Mouse (Mus musculus) T-cell, adult 2 months (primary cell): ENCODE results near the gene Asap2.

Source experiments
- DNase-seq: peaks from one replicate; pipeline ENCODE4 v3.0.0; 2022; ENCODE audit warnings: low spot score

Asap2 gene

DNA sequence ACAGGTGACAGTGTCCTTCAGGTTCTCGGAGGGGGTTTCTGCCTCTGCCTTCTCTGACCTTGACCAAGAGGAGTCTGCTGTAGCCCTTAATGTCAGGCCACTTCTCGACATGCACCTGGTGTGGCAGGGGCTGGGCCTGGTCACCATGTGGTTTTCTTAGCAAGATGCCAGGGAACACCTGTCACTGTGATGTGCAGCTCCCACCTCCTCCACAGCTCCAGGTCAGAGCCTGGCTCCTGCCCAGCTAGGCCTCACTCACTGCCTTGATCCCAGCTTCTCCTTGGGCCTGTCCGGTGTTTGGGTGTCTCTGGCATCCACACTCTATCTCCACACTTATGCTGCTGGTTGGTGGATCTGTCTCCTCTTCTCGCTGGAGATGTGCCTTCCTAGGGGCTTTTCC, 142.8 kb downstream of the Asap2 start:
- no peak for DNase-seq

DNA sequence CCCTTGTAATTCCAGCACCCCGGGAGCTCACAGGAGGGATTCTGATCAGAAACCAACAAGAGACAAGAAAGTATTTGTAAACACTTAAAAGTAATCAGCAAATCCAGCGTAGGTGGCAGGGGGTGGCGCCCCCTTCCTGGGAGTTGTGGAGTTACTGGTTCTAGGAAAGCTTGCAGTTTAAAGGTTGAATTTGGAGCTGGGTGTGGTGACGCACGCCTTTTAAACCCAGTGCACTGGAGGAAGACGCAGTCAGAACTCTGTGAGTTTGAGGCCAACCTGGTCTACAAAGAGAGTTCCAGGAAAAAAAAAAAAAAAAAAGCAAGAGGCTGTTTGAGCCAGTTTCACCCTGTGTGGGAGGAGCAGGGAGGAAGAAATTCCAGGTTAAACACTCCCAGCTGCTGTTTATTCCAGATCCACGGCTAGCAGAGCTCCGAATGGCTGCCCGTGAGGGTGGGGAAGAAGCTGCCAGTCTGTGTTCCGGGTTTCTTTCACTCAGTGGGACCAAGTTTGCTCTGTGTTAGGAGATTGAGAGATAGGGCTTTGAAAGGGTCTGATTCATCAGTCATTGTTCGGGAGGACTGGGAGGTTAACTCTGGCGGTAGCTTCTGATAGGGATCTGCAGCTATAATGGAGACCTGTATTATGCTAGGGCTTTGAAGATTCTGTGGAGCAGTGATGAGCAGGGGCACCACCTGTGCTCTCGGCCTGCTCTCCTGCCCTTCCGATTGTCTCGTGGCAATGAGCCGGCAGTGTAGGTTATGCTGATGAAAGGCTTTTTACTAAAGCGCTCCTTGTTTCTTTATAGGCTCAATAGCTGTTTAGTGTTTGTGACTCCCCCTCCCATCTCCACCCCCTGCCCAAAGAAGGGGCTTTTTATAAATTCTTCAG, 144.0 kb downstream of the Asap2 start:
- peak; percentile 11 for DNase-seq

DNA sequence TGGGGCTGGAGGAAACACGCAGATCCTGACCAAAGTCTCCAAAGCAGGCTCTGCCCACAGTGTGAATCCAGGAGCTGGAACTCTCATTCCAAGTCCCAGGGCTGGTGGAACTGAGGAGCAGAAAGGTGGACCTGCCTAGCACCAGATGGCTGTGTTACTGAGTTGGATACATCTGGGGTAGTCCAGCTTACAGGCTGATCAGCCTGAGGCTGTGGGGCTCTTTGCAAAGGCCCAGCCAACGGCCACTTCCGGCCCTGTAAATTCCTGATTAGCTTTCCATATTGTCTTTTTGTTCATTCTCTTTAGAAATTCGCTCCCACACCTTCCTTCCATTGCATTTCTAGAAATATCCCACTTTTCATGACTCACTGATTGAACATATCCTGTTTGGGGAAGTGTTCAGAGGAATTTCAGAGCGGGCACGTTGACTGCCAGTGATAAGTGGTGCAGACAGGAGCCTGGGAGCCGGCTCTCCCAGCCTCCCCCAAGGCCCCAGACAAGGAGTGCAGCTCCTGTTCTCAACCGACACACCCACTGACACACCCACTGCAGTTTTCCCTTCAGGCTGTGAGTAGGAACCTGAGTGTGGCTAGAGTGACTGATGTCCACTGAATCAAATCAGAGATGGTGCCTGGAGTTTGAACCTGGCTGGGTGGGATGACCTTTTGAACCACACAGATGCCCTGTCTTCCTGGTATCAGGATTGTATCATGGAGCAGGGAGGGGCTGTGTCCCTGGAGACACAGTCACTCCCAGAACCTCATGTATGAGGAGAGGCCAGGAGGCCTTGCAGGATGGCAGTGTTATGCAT, 145.6 kb downstream of the Asap2 start:
- no peak for DNase-seq

DNA sequence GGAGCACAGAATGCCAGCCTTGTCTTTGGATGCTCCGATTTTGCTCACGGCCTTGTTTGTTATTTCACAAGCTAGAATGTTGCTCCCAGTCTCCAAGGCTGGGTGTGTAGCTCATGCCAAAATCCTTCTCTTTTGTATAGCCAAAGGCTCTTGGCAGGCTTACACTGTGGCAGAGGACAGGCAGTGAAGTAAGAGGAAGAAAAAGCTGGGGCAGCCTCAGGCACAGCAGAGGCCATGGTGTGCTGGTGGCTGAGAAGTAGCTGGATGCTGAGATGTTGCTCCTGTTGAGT, 146.1 kb downstream of the Asap2 start:
- DNase-seq = no peak

DNA sequence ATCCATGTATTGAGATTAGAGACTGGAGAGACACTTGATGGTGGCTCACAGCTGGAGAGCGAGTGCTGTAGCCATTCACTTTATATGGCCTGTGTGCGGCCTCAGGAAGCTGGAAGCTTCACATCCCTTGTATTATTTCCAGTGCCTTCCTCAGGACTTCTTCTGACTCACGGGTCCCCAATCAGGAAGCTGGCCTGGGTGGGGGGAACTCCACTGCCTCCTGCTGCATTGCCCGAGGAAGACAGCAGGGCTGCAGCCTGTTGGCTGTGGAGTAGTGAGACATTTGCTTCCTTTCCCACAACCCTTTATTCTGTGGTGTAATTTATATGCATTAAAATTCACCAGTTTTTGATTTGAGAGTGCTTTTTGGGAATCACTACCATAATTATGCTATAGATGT, 149.3 kb downstream of the Asap2 start:
- no peak for DNase-seq

DNA sequence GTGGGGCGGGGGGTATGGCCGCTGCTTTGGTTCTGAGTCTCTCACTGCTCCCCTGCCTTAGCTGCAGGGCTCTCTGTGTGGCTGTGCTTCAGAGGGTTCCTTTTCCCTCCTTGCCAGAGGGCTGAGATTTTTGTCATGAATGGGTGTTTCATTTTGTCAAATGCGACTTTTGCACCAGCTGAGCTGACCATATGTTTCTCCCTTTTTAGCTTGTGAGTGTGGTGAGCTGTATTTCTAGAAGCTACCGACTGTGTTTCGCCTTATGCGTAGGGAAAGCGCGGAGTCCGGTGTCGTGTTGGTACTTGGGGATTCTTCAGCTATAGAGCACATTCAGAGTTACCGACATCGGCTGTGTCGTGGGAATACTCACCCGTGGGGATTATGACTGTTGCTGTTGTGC, 149.9 kb downstream of the Asap2 start:
- no peak for DNase-seq

DNA sequence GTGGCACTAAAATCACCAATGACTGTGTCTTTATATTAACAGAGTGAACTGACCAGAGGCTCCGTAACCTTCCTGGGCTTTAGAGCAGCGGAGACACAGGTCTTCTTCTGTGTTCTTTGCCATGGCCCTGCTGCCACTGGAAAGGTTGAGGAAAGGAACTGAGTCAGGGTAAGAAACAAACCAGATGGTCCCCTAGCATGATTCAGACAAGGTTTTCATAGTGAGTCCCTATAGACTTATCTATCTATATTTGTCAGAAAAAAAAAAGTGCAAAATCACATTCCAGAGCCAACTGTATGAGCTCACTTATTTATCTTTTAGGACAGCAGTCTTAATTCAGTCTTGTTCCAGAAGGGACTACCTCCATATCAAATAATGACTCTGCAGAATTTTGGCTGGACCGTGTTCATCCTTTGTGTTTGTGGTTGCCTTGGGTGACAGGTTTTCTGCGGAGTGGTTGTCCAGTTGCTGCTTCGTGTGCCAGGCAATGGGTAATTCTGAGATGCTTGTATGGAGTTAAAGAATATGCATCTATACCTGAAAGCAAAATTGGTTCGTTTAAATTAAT, 150.6 kb downstream of the Asap2 start:
- DNase-seq = no peak

DNA sequence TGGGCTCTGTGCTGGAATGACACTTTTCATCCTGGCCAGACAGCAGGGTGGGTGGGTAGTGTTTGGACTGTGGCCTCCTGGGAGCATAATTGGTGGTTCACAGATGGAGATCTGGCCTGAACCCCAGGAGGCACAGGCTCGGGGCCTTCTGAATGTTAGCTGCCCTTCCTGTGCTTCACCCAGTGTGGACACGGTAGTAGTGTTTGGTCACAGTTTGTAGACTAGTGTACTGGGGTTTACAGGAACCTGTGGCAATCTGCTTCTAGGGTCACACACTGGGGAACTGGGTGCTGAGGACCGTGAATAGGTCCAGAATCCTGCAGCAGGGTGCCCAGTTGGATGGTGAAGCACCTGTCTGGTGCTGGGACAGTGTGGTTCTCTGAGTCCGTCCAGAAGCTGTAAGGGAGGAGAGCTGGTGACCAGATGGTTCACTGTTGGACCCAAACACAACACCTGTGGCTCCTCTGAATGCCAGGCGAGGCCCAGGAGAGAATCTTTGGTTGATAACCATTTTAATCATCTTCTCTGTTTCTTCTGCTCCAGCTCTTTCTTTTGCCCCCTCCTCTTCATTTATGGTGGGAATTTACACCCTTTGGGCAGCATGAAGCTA, 151.5 kb downstream of the Asap2 start:
- DNase-seq = no peak

DNA sequence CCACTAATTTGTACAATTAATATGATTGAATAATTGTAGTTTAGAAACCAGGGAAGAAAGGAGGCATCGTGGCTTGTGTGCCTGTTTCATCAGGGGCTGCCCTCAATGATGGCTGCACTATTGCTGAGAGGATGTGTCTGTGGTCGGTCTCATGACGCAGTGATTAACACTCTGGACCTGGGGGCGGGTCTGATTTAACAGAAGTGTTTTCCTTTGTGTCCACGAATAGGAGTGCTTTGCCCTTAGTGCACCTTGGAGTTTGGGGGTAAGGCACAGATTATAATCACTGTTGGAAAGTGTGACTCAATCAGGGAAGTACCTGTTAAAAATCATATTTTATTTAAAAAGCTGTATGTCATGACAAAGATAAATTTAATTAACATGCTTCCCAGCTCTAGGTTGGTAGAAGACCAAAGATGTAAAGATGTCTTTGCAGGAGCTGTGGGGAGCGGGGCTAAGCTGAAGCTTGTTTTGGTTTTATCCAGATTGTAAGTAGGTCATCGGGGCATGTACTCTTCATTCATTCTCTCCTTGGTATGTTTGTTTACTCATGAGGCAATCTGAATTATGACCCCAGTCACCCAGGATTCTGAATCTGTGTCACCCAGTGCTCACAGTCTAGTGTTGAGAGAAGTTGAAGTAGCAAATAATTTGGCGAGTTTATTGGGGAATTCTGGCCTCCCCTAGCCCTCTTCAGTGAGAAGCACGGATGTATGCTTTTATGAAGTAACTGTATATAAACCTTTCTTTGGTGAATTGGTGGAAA, 152.4 kb downstream of the Asap2 start:
- DNase-seq = no peak

DNA sequence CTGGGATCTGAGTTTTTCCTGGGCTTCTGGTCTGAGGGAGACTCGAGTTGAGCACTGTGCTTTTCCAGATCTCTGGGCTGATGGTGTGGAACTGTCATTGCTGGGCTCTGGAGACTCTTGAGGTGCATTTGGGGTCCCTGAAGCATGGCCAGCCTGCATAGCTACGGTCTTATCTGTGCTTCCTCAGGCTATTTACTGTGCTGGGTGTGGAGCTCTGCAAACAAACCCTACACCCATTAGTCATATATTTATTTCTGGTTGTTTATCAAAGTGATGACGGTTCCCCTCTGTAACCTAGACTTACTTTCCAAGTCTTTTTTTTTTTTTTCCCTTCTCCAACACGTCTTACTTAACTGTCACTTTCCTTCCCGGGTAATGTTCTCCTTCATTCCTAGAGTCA, 154.3 kb downstream of the Asap2 start:
- no peak for DNase-seq

DNA sequence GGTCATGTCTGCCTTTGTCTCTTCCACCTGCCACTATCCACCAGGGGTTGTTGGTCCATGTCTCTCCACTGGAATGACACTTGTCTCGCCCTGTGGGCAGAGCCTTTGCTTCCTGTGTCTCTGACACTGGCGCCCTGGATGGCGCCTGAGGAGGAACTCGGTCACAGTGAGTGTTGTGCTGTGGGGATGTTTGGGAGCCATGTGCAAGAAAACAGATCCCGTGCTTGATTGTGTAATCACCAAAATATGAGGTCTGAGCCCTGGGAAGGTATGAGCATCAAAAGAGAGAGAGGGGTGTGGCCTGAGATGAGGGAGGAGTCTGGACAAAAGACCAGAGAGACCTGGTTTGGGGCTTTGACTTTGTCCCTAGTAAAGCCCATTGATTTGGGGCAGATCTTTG, 154.8 kb downstream of the Asap2 start:
- no peak for DNase-seq

DNA sequence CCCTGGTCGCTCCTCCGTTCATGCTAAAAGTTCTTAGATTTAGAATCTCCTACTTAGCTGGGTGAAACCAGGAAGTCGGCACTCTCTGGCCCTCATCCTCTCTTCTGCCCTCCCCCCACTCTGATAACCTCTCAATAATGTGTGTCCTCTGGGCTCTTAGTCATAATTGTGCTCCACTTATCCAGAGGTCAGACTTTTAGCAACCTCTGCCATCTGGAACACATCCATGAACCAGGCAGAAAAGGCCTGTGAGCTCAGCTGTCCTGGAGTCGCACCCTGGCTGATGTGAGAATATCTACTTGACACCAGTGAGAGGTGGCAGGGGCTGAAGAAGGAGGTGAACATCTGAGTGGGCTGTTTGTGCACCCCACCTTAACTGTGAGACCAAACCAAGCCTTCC, 156.6 kb downstream of the Asap2 start:
- no peak for DNase-seq

DNA sequence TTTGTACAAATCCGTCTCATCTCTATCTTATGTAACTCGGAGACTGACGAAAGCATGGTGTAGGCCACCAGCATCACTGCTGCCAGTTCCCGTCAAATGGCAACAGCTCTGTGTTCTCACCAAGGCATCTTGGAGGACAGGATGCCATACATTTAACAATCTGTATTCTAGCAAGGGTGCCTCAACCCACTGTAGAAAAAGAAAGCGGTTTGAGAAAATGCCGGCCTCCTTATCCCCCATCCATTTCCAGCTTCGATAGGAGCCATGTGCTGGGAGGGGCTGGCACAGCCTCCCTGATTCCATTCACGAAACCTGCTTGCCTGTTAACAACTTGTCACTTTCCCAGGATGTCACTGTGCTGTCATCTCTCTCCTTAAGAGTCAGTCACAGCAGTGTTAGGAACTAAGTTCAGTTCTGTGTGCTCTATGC, 163.0 kb downstream of the Asap2 start:
- DNase-seq = no peak

DNA sequence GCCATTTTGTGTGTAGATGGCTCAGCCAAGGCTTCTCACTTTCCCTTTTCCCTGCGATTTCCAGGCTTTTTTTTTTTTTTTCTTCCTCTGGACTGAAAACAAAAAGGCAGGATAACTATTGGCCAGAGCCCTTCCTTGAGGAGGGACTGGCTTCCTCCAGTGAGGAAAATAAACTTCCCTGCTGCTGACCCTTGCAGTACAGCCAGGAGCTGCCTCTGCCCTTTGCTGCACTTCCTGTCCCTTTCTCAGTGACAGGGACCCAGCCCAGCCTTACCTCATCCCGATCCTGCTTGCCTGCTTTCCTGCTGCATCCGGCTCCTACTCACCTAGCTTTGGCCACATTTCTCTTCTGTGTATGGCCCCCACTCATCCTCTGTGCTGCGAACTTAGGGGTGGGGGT, 164.8 kb downstream of the Asap2 start:
- no peak for DNase-seq

DNA sequence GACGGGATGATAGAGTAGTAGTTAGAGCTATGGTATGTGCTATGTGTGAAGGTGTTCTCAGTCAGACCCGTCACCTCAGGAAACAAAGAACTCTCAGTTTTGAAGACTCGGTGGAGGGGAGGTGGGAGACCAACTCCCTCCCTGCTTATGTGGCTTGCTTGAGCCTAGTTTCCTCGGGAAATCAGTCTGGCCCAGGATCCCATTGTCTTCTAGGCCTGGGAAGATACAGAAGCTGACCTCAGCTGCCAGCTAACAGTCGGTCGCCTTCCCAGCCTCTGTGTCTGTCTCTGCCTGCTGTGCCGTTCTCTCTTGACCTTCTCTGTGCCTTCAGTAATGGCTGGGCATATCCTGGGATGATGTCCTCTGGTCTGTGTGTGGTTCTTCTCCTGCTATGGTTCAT, 169.0 kb downstream of the Asap2 start:
- DNase-seq = no peak

DNA sequence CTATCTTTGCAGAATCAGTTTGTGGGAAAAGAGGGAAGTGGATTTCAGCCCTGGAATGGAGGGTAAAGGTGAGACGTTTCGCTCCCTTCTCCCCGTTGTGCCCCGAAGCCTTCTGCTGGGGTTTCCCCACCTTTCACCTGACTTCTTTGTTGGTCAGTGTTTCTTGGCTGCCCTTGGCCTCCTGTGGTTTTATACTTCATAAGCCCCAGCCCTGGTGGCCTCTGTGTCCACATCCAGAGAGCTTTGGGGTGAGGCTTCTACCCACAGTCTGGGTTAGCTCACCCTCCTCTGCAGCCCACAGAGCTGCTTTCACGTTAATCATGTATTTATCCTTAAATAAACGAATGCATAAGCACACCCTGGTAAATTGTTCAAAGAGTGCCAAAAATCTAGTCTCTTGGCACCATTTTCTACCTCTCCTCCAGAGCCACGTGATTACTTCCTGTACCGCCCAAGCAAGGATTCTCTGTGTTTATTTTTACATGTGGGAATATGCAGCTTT, 170.1 kb downstream of the Asap2 start:
- no peak for DNase-seq

DNA sequence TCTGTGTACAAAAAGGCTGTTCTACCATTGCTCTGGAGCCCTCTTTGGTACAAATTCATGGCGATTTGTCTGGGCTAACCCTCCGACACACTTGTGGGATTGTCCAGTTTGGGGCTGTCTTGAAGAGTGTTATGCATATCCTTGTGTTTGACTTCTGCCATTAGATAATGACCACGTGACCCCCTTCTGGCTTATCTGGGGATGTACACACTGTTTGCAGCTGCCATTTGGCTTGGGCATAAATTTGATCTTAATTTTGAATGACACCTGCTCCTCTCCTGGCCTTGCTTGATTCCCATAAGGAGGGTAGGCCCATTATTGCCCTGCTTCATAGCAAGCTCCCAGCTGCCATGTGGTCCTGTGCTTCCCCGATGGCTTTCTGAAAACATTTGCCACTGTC, 171.6 kb downstream of the Asap2 start:
- no peak for DNase-seq

DNA sequence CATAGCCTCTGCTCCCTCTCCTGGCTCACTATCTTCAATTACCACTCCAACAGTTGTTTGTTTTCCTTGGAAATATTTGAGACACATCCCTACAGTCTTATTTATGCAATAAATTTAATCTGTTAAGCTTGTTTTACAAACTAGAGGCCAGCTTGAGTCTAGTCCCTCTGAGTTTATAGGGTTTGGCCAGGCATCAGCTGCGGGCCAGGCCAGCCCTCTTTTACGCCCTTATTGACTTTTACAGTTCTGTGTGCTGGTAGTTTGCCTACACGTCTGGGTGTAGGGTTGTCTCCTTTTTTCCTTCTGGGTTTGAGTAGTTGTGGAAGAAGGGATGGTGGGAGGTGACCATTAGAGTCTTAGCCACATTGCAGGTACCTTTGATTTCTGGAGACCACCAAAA, 173.4 kb downstream of the Asap2 start:
- DNase-seq = no peak

DNA sequence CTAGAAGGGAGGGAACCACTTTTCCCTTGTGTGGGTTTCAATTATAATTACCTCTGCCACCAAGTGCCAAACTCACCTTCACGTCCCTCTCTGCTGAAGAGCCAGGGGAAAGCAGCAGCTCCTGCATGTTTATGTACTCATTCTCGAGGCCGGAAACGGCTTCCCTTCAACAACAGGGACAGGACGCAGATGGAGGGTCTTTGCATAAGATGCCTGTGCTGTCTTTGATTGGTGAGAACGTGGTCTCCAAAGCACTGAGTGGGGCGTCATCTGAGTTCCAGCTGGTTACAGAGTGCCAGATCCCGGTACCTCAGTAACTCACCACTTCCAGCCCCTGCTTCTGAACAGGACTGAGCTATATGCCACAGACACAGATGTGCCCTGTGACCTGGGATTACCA, 174.0 kb downstream of the Asap2 start:
- DNase-seq = no peak

DNA sequence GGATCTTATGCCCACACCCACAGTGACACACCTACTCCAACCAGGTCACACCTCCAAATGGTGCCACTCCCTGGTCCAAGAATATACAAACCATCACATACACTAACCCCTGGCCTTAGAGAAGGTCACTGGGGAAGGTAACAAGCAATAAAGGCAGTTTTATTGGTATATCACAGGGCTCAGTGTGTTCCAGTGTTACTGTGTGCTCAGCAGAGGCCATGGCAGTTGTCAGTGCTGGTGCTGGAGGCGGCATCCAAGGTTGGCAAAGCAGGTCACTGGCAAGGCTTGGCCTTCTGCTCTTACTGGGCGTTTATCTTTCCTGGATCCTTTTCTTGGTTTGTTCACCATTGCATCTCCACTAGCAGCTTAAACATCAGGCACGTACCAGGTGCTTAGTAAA, 174.9 kb downstream of the Asap2 start:
- no peak for DNase-seq

DNA sequence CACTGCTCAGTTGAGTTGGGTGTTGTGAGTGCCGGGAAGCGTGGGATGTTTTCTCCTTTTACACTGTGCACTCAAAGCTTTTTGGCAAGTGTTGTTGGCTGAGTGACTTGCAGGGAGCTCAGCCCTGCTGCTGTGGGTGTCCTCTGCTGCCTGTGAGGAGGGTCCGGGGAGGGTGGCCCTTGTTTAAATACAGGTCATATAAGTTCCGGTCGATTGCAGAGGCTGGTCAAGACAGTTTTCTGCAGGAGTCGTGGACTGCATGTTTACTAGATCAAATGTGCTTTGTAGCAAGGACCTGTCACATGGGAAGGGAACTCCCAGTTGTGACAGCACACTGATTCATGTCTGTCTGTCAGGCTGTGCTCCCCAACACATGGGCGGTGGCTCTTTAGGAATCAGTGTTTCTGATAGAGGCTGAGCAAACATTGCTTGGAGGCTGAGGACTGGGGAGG, 175.7 kb downstream of the Asap2 start:
- DNase-seq = no peak
